Mouse (Mus musculus): ENCODE data around the gene Krtap5-5.
"Not testable (repeated sequence)": the region's sequence is repeated elsewhere in the genome, so short reads cannot be mapped to it uniquely, and the experiment has no call there.

DNA sequence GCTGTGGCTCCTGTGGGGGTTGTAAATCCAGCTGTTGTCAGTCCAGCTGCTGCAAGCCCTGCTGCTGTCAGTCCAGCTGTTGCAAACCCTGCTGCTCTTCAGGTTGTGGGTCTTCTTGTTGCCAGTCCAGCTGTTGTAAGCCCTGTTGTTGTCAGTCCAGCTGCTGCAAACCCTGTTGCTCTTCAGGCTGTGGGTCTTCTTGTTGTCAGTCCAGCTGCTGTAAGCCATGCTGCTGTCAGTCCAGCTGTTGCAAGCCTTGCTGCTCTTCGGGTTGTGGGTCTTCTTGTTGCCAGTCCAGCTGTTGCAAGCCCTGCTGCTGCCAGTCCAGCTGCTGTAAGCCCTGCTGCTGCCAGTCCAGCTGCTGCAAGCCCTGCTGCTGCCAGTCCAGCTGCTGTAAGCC lies 17.6 kb downstream of the Krtap5-5 start:
- not testable (repeated sequence) for TF ChIP-seq CTCF, POLR2A (IDR thresholded peaks at IDR 0.05; ENCODE audit: extremely low read depth, insufficient read depth, low read length)

Data from cortical plate, adult 2 months (tissue).